Mouse (Mus musculus): ENCODE data around the gene Wfdc17. TPM values are rescaled to one million over a fixed set of nuclear protein-coding genes. Genes with fewer than 3 reads are reported as not detected.

Gene Wfdc17
- 42.1 and 42.6 TPM in 2 replicates for polyA plus RNA-seq (2015; fragmentation: Nextera tagmentation; extraction: Ambion mirVana)

- Histone ChIP-seq H3K4me2 (ENCODE audit: low read depth, low read length) (no peak within 1 kb of the TSS), H3K9me3 (ENCODE audit: low read length) (no peaks in the 10 kb centered on the region), H3K4me3 (ENCODE audit: low read depth, low read length) (no peak within 1 kb of the TSS), H3K4me1 (ENCODE audit: insufficient read depth) (no peaks in the 10 kb centered on the region), H3K36me3 (replicated peaks; ENCODE audit: insufficient read depth, low read length) (no peaks in the 10 kb centered on the region), H3K27ac (ENCODE audit: low read depth) (no peak within 1 kb of the TSS), H3K27me3 (ENCODE audit: insufficient read depth, low read length) (no peaks in the 10 kb centered on the region), H3K9ac (replicated peaks) (no peak within 1 kb of the TSS)
- peak; percentile 17; the same call in 1 of the 2 replicates for ATAC-seq
- DNase-seq, result no peak
- TF ChIP-seq CTCF (IDR thresholded peaks at IDR 0.05; ENCODE audit: low read depth), result no peak
- no peak for TF ChIP-seq EP300 (IDR thresholded peaks at IDR 0.05; ENCODE audit: low read depth)
- 24% methylated on average over 1 of the region's 1 CpGs for WGBS (ENCODE audit: insufficient replicate concordance)
Observed at GRCm38 (mm10) chr11:83703705-83704104, at the start of gene Wfdc17. Gene Wfdc17, plus strand, starts transcription at chr11:83703991.

DNA sequence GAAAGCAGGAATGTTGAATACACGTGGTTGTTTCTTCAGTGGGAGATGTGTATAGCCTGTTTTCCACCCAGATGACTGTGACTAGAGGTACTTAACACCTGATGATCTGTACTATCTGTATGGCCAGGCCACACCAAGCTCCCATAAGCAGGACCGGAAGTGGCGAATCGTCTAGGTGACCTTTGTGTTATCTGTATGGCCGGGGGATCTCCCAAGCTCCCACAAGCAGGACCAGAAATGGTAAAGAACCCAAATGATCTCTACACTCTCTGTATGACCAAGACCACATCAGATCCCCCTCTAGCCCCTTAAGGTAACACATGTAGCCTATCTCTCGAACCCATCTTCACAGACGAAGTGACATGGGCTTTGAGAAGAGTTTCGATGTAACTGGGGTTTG, 49.2 kb upstream of the Wfdc17 start:
- Histone ChIP-seq H3K9me3 (ENCODE audit: low read length) (no peaks in the 10 kb centered on the region), H3K4me2 (ENCODE audit: low read depth, low read length) (no peak overlapping the region), H3K4me3 (ENCODE audit: low read depth, low read length) (no peak overlapping the region), H3K36me3 (replicated peaks; ENCODE audit: insufficient read depth, low read length) (no peaks in the 10 kb centered on the region), H3K27me3 (ENCODE audit: insufficient read depth, low read length) (no peaks in the 10 kb centered on the region), H3K4me1 (ENCODE audit: insufficient read depth) (no peaks in the 10 kb centered on the region), H3K9ac (replicated peaks) (no peak overlapping the region), H3K27ac (ENCODE audit: low read depth) (no peak overlapping the region)
- WGBS (ENCODE audit: insufficient replicate concordance), result 80% methylated on average over 8 of the region's 8 CpGs
- ATAC-seq (no peak), DNase-seq (no peak)
- no peak for TF ChIP-seq EP300 (IDR thresholded peaks at IDR 0.05; ENCODE audit: low read depth)
- TF ChIP-seq CTCF (IDR thresholded peaks at IDR 0.05; ENCODE audit: low read depth), result no peak

- Histone ChIP-seq H3K9ac (replicated peaks) (no peak overlapping the region), H3K27me3 (ENCODE audit: insufficient read depth, low read length) (no peaks in the 10 kb centered on the region), H3K36me3 (replicated peaks; ENCODE audit: insufficient read depth, low read length) (no peaks in the 10 kb centered on the region), H3K9me3 (ENCODE audit: low read length) (no peaks in the 10 kb centered on the region), H3K27ac (ENCODE audit: low read depth) (no peak overlapping the region), H3K4me2 (ENCODE audit: low read depth, low read length) (no peak overlapping the region), H3K4me1 (ENCODE audit: insufficient read depth) (no peaks in the 10 kb centered on the region), H3K4me3 (ENCODE audit: low read depth, low read length) (no peak overlapping the region)
- ATAC-seq (no peak), DNase-seq (no peak)
- WGBS (ENCODE audit: insufficient replicate concordance), result 61% methylated on average over 3 of the region's 3 CpGs
- no peak for TF ChIP-seq CTCF (IDR thresholded peaks at IDR 0.05; ENCODE audit: low read depth)
- no peak for TF ChIP-seq EP300 (IDR thresholded peaks at IDR 0.05; ENCODE audit: low read depth)
Observed at GRCm38 (mm10) chr11:83657508-83657907, 46.3 kb upstream of the Wfdc17 start.

GRCm38 (mm10) chr11:83658797-83659196, 45.0 kb upstream of the Wfdc17 start:
- Histone ChIP-seq H3K4me3 (ENCODE audit: low read depth, low read length) (no peak overlapping the region), H3K4me2 (ENCODE audit: low read depth, low read length) (no peak overlapping the region), H3K9me3 (ENCODE audit: low read length) (no peaks in the 10 kb centered on the region), H3K4me1 (ENCODE audit: insufficient read depth) (peaks cover 5% of the 10 kb centered on the region; the same call in 1 of the 2 replicates), H3K9ac (replicated peaks) (no peak overlapping the region), H3K36me3 (replicated peaks; ENCODE audit: insufficient read depth, low read length) (no peaks in the 10 kb centered on the region), H3K27me3 (ENCODE audit: insufficient read depth, low read length) (no peaks in the 10 kb centered on the region), H3K27ac (ENCODE audit: low read depth) (no peak overlapping the region)
- TF ChIP-seq CTCF (IDR thresholded peaks at IDR 0.05; ENCODE audit: low read depth), result no peak
- TF ChIP-seq EP300 (IDR thresholded peaks at IDR 0.05; ENCODE audit: low read depth), result no peak
- 29% methylated on average over 6 of the region's 6 CpGs for WGBS (ENCODE audit: insufficient replicate concordance)
- ATAC-seq, result no peak
- DNase-seq, result no peak

DNA sequence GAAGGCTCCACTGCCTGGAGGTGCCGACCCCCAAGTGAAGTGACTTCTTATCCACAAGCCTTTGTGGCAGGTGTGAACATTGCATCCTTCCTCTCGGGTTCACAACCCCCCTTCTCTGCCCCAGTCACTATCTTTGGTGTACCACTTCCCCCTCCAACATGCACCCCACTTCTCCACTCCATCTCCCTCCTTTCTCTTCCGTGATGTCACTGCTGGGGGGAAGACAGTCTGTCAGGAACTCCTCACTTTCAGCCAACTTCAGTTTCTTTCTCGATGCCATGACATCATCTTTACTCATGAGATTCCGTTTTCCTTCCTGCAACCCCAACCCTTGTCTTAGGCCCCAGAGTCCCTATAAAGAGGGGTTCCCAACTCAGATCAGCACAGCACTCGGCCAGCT, 41.6 kb upstream of the Wfdc17 start, which contains the start of gene Ccl4:
TSS of gene Ccl4 (plus strand) at position 381 of the 400 bp plus-strand sequence.
- Histone ChIP-seq H3K27me3 (ENCODE audit: insufficient read depth, low read length) (no peaks in the 10 kb centered on the region), H3K4me2 (ENCODE audit: low read depth, low read length) (no peak within 1 kb of the TSS), H3K4me1 (ENCODE audit: insufficient read depth) (peaks cover 5% of the 10 kb centered on the region; the same call in 1 of the 2 replicates), H3K36me3 (replicated peaks; ENCODE audit: insufficient read depth, low read length) (no peaks in the 10 kb centered on the region), H3K9ac (replicated peaks) (no peak within 1 kb of the TSS), H3K4me3 (ENCODE audit: low read depth, low read length) (no peak within 1 kb of the TSS), H3K9me3 (ENCODE audit: low read length) (no peaks in the 10 kb centered on the region), H3K27ac (ENCODE audit: low read depth) (no peak within 1 kb of the TSS)
- DNase-seq, result no peak
- no peak for ATAC-seq
- WGBS (ENCODE audit: insufficient replicate concordance), result 37% methylated on average over 6 of the region's 6 CpGs
- TF ChIP-seq EP300 (IDR thresholded peaks at IDR 0.05; ENCODE audit: low read depth) (no peak), CTCF (IDR thresholded peaks at IDR 0.05; ENCODE audit: low read depth) (no peak)

GRCm38 (mm10) chr11:83663532-83663931, 40.3 kb upstream of the Wfdc17 start:
- TF ChIP-seq EP300 (IDR thresholded peaks at IDR 0.05; ENCODE audit: low read depth) (no peak), CTCF (IDR thresholded peaks at IDR 0.05; ENCODE audit: low read depth) (no peak)
- Histone ChIP-seq H3K36me3 (replicated peaks; ENCODE audit: insufficient read depth, low read length) (no peaks in the 10 kb centered on the region), H3K27ac (ENCODE audit: low read depth) (no peak overlapping the region), H3K9me3 (ENCODE audit: low read length) (no peaks in the 10 kb centered on the region), H3K4me3 (ENCODE audit: low read depth, low read length) (no peak overlapping the region), H3K4me1 (ENCODE audit: insufficient read depth) (peaks cover 5% of the 10 kb centered on the region; the same call in 1 of the 2 replicates), H3K9ac (replicated peaks) (no peak overlapping the region), H3K4me2 (ENCODE audit: low read depth, low read length) (no peak overlapping the region), H3K27me3 (ENCODE audit: insufficient read depth, low read length) (no peaks in the 10 kb centered on the region)
- peak; percentile 66 for ATAC-seq
- DNase-seq, result peak; percentile 16
- WGBS (ENCODE audit: insufficient replicate concordance), result 18% methylated on average over 5 of the region's 5 CpGs

GRCm38 (mm10) chr11:83671743-83672142, 32.0 kb upstream of the Wfdc17 start:
- H3K36me3 ChIP-seq (replicated peaks; ENCODE audit: insufficient read depth, low read length), result no peaks in the 10 kb centered on the region
- no peaks in the 10 kb centered on the region for H3K4me1 ChIP-seq (ENCODE audit: insufficient read depth)
- no peak overlapping the region for H3K27ac ChIP-seq (ENCODE audit: low read depth)
- DNase-seq, result peak; percentile 18
- TF ChIP-seq EP300 (IDR thresholded peaks at IDR 0.05; ENCODE audit: low read depth) (no peak), CTCF (IDR thresholded peaks at IDR 0.05; ENCODE audit: low read depth) (no peak)
- H3K9me3 ChIP-seq (ENCODE audit: low read length), result no peaks in the 10 kb centered on the region
- H3K4me3 ChIP-seq (ENCODE audit: low read depth, low read length), result no peak overlapping the region
- H3K4me2 ChIP-seq (ENCODE audit: low read depth, low read length), result no peak overlapping the region
- H3K27me3 ChIP-seq (ENCODE audit: insufficient read depth, low read length), result no peaks in the 10 kb centered on the region
- no peak overlapping the region for H3K9ac ChIP-seq (replicated peaks)
- peak; percentile 68; the same call in 1 of the 2 replicates for ATAC-seq
